Mouse (Mus musculus) myocyte (in vitro differentiated cells): ENCODE measurements at regions not wholly inside any gene's neighbourhood (a gene's known extent, or its start where the extent isn't known, plus 50 kb on each side); places are given as distances from the start of the nearest gene placed in this dataset.

Source experiments
- MAX ChIP-seq: IDR thresholded peaks from one replicate; pipeline ENCODE4 v1.6.1; 2011; ENCODE audit warnings: low read depth, mild to moderate bottlenecking, control low read depth
- POLR2A ChIP-seq: IDR thresholded peaks from one replicate; pipeline ENCODE4 v1.6.1; 2011; ENCODE audit warnings: low read depth, mild to moderate bottlenecking, control low read depth, moderate library complexity; ENCODE audit not compliant: insufficient read length
- POLR2AphosphoS2 ChIP-seq: IDR thresholded peaks from one replicate; pipeline ENCODE4 v1.6.1; 2011; ENCODE audit warnings: low read depth, control low read depth; ENCODE audit not compliant: insufficient read length
- USF1 ChIP-seq: IDR thresholded peaks from one replicate; pipeline ENCODE4 v1.6.1; 2011; ENCODE audit warnings: low read depth, mild to moderate bottlenecking, control low read depth, moderate library complexity

DNA sequence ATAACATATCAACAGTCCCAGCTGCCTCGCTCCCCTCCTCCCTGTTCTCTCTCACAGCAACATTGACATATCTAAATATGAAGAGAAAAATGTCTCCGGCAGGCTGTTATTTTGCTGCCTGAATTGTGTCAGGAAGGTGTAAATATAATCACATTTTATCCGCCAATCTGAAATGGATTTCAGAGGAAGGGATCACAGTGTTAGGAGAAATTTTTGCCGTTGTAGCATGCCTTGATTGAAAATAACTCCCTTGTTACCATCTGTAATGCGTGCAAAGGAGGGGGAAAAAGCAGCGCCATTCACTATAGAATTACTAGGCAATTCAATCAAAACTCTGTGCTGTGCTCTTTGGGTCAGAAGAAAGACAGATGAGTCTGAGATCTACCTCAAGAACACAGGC, 620.3 kb upstream of the Castor2 start:
- TF ChIP-seq POLR2AphosphoS2 (no peak), MAX (no peak), USF1 (no peak), POLR2A (no peak)
